Mouse (Mus musculus) v-Abl transformed pro-B cells (cell line): ENCODE data around the gene Sh3bp4.

Experiments
- in situ Hi-C, 2 experiments: fragments of 400-800 bp; cut with MboI; formaldehyde crosslinking; loops; one replicate each; pipeline ENCODE4 v1.15.1; 2025; ENCODE audit not compliant: unreplicated experiment in 2 of 2

Sh3bp4 gene

DNA sequence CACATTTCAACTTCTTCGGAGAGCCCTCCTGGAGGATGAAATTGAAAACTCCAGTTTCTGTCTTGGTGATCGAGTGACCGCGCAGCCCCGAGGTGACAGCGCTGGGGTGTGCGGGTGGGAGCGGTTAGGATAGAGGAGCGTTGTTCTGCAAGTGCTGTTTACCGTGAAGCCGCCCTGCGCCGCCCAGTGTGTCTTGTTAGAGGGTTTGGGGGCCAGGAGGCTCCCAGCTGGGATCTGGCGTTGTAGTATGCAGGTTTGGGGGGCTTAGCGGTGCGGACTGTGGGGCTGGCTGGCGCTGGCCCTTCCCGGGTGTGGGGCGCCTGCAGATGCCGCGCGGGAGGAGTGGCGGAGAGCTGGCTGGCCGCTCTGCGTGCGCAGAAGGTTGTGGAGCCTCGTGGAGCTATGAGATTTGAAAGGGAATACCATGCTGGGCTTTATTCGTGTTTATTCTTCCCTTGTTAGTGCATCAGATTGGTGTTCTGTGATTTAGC is 701 bp downstream of the Sh3bp4 start:
- in situ Hi-C loops = no loop called here

DNA sequence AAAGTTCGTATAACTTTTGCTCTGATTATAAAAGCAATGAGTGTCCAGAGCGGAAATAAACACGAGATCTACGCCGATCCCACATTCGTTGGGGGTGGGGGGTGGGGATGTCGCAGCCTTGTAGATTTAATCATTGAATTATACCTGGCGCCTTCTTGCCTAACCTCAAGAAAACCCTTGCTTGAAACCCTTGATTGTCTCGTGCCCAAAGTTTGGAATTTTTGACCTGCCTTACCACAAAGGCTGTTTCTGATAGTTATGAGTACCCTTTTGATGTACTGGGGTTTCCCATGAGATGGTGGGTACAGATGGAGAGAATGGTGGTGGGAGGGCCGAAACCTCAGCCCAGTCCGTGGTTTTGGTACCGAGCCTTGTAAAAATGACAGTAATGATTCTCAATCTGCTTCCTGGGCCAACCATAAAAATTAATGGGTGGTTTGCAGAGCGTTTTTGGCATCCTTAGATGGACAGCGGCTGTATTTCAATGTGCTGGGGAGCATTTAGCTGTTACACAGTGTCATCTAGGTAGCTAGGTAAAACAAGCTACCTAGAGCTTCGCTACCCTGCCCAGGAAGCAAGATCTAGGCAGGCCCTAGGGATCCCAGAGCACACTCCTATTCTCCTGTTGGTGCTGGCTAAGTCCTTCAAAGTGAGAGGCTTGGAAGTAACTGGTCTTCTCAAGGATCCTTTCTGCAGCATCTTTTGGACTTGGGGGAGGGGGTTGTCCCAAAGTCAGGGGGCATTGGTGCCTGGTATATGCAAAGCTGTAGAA is 1.3 kb downstream of the Sh3bp4 start:
- in situ Hi-C loops = no loop called here

DNA sequence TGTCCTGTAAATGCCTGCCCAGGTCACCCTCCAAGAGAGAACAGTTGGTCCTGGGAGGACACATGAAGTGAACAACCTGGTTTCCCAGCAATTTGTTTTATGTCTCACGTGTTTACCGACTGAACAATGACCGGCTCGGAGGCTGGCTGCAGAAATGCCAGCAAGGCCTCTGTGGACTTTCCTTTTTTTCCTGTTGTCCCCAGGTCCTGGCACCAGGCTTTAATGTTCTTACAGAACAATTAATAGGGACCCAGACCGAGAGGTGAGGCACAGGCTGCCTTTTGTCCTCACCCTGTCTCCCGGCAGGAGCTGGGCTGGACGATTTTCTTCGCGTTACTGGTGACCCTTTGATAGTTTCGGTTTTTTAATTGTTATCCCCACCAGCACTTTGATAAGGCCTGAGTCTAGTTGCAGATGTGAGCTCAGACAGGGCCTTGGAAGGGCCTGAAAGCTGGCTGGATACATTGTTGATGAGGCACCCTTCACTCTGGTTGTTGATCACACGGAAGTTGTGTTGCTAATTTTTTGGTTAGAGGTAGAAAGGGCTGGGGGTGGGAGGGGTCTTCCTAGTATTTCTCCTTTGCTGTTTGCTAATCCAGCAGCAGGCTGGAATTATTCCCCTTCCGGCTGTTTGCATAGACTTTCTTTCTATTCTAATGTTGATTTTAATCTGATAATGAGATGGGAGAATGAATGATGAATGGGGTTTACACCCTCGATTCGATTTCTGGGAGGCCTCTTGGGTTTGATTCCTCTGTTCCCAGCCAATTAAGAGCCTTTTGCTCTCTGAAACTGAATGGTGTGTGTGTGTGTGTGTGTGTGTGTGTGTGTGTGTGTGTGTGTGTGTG is 2.2 kb downstream of the Sh3bp4 start:
- in situ Hi-C loops = no loop called here

DNA sequence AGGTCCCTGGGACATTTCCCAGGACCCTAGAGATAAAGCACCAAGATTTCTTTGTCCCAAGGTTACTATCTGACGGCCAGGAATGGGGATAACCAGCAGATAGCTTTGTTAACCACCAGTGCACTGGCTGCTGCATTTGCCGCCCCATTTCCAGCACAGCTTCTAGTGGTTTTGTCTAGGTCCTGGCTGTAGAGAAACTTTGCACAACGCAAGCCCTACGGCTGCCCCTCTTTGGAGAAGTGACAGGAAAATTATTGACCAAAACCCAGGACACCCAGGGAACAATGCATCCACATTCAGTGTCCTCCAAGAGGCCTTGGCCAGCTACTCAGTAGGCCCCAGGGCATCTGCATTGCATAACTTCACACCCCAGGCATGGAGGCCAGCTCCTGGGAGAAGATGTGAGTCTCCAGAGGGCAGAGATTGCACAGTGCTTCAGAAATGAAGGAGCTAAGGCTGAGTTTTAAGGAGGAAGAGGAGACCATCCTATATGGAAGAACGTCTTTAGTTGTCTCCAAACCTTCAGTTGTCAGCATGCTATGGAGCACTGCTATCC is 3.2 kb downstream of the Sh3bp4 start:
- in situ Hi-C loops = no loop called here

DNA sequence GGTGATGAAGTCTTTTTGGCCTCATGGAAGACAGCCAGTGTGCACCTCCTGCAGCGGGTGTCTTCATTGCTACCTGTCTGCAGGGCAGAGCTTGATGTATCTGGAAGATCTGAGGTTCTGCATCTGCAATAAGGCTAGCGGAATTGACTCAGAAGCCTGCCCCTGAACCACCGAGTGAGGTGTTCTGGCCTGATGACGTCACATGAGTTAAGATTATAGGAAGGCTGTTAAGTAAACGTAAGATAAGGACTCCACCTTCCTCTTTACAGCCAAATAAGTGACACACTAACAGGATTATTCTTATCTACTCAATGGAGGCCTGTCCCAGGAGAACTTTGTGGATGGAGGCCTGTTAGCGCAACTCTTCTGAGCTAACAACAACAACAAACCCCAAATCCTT is 4.5 kb downstream of the Sh3bp4 start:
- in situ Hi-C loops = no loop called here

DNA sequence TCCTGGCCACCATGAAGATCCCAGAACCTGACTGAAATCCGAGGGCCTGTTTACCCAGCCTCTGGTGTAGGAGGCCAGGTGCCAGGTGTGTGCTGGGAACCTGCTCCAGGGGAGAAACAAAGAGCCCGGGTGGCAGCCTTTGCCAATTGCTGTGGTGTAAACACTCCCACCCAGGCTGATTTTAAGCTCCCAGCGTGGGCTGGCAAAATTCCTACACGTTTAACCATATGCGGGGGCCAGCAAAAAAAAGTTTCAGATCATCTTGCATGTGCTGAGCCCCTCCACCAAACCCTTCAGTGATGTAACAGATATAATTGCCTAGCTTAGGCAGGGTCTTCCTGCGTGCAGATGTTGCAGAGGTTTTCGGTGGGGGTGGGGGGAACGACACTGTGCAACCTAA is 4.9 kb downstream of the Sh3bp4 start:
- in situ Hi-C loops = no loop called here

DNA sequence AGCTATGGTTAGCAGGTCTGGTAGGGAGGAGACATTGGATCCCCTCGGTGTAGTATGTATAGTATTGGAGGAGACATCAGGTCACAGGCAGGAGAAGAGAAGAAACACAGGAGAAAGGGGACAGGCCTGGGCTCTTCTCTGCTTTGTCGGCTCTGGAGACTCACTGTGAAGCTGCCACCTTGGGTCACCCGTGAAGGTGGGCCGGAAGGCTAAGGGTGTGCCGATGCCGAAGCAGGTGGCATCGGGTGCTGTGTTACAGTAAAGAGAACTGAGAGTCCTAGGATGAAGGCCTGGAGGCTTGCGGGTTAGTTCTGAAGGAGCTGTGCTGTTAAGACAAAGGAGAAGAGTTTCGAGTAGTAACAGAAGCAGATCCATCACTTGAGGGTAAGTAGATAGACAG is 6.6 kb downstream of the Sh3bp4 start:
- in situ Hi-C loops = no loop called here

DNA sequence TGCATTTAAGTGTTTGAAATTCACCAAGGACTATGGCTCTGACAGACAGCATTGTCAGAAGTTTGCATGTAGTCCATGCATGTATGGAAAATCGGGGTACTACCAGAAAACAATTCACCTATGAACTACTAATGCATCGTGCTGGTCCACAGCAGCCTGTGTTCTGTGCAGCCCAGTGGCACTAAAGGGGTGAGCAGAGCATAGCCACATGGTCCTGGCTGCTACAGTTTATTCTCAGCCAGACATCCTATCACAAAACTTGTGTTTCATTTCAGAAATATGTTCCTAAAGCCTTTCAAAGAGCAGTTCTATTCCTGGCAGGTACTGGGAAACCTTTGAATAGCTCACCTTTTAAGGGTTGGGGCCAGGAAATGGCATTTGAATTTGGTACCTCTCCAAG is 8.0 kb downstream of the Sh3bp4 start:
- in situ Hi-C loops = no loop called here

DNA sequence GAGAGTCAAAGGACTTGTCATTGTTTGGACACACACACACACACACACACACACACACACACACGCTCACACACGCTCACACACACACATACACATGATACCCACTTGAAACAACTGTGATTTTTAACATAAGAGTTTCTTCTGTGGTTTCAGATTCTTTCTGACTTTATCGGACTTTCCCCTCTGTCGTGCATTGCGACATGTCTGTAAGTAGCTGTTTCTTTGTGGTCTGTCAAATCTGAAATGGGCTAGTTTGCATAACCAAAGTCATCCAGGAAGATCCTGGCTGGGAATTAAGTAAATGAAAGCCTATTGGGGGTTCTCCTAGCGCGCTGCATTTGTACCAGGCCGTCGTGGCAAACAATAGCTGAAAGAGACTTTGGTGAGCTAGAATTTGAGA is 8.5 kb downstream of the Sh3bp4 start:
- in situ Hi-C loops = no loop called here

DNA sequence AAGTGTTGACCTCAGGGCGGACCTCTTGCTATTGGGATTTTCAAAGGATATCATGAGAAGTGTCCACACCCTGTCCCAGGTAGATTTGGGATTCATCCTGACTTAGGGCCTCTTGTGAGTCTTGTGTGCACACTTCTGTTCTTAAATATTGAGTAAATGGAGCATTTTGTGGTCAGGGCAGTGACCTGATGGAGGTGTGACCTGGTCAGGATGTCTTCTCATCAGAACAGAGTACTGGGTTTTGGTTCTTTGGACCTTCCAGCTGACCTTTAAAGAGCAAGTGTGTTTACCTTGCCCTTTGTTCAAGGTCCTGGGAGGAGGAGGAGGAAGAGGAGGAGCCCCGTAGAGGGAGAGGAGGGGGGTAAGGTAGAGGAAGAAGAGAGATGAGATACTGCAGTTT is 9.0 kb downstream of the Sh3bp4 start:
- in situ Hi-C loops = no loop called here

DNA sequence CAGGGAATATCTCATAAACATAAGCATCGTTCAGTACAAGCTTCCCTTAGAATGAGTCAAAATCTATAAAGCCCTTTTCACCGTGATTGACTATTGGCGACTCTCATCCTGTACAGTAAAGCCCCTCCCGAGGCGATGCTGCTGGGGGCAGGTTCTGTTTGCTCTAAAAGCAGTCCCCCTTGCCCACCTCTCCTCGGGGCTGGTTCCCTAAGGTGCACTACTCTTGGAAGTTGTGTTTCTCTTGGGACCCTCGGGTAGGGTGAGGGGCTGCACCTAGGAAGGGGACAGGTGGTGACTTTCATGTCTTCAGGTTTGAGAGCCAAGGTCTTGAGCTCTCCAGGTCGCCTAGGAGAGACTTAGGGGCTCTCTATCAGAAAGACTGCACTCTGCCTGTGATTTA is 10.2 kb downstream of the Sh3bp4 start:
- in situ Hi-C loops = no loop called here

DNA sequence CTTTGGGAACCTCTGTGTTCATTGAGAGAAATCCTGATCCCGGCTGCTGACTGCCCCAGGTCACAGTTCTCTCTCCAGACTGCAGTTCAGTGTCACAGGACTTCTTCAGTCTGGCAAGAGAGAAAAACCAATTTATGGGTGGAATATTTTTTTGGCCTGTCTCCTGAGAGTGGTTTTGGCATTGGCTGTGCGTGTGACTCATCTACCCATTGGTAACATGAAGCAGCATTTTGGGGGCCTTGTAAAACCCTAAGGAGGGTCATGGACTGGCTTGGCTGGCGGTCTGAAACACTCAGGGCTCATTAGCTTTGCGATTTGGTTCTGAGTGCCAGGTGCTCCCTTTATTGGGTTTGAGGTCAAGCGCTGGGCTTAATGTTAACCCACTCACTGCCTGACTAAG is 10.6 kb downstream of the Sh3bp4 start:
- in situ Hi-C loops = no loop called here

DNA sequence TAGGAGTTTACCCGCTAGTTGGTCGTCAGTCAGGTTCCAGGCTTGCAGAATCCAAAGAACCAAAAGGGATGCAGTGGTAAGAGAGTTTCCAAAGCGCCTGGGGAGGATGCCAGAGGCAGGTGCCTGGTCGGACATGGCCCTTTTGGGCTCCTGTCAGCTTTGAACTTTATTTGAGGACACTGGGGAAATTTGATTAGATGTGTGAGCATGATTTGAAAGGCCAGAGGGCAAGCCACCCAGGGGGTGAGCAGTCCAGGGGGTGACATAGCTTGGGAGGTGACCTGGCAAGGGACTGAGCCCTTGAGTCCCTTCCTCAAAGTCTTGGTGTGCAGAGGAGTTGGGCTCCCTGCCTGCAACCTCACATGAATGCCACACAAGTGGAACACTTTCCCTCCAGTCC is 11.2 kb downstream of the Sh3bp4 start:
- in situ Hi-C loops = no loop called here

DNA sequence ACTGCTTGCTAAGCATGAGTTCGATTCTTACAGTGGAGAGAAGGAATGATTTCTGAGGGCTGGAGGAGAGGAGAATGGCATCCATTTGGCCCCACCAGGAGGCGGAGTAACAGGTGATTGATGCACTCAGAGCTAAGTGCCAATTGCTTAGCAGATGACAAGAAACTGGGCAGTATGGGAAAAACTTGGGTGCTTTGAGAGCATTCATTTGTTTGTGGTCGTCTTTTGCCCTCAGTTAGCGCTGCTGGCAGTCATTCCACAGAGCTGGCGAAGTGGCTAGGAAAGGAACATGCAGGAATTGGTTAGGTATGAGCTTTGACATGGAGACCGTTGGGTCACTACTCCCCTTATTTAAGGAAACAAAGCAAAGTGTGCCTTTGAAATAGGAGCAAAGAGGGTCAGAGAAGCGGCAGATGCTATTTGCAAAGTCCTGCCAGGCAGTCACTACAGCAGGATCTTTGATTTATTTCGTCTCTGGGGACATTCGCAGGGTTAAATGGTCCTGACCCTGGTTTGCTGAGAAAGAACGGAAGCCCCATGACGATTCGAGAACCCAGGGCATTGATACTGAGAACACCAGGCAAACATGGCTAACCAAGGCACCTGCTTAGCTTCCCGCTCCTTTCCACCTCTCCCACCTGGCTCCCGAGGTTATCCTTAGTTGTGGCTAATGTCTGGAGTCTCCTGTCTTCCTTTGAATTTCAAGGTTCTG is 12.1 kb downstream of the Sh3bp4 start:
- in situ Hi-C loops = no loop called here

DNA sequence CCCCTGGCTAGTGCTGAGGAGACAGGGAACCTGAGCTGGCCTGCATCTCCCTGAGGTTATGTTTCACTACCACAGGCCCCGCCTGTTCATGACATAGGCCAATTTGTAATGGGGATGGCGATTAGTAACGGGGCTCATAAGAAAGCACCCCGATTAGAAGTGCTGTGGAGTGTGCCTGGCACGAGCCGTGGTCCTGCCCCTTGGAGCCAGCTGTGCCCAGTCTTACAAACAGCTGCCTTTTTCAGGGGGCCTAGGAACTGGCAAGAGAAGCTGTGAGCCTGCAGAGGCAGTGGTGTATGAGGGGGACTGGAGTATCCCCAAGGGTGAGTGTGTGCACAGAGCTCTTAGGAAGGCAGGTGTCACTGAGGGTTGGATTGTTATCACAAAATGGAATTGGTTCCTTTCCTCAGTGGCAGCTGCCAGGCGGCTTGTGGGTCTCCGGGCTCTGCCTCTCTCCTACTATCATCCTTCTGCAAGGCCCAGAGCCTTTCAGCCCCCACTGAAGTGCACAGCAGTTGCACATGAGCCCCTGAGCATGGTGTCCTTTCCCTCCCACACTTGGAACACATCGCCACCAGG is 16.4 kb downstream of the Sh3bp4 start:
- in situ Hi-C loops = no loop called here

DNA sequence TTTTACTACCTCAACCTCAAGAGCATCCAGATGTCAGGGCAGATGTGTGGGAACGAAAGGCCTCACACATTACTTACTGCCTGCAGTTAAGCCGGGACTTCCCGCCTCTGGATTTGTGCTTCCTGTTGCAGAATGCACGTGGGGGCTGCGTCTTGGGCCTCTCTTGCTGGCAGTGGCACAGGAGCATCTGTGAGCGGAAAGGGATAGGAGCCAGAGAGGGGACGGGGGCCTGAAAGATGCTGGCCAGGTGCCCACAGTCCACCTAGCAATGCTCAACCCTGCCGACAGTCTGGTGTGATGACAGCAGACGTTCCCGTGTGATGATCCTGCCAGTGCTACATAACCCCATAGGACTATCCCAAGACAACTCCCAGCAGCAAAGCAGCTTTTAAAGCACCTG is 17.9 kb downstream of the Sh3bp4 start:
- in situ Hi-C loops = no loop called here

DNA sequence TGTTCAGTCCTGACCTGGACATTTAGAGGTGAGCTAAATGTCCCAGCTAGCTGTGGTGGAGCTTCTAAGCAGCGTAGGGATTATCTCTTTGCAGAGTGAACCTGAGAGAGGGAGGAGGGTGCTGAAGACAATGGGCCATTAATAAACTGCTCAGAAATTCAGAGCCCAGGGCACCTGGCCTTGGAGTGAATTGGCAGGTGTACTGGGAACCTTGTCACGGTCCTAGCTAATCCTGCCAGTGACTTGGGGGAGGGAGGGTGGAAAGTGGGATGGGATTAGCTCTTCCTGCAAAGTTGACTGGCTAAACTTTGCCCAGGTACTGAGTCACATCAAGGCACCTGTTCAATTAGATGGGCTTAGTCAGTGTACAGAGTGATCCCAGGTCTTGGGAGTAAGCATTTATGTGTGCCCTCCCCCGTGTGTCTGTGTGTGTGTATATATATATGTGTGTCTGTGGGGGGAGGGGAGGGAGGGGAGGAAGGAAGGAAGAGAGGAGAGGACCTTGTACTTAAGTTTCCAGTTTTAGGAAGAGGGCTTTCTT is 18.6 kb downstream of the Sh3bp4 start:
- in situ Hi-C loops = no loop called here

DNA sequence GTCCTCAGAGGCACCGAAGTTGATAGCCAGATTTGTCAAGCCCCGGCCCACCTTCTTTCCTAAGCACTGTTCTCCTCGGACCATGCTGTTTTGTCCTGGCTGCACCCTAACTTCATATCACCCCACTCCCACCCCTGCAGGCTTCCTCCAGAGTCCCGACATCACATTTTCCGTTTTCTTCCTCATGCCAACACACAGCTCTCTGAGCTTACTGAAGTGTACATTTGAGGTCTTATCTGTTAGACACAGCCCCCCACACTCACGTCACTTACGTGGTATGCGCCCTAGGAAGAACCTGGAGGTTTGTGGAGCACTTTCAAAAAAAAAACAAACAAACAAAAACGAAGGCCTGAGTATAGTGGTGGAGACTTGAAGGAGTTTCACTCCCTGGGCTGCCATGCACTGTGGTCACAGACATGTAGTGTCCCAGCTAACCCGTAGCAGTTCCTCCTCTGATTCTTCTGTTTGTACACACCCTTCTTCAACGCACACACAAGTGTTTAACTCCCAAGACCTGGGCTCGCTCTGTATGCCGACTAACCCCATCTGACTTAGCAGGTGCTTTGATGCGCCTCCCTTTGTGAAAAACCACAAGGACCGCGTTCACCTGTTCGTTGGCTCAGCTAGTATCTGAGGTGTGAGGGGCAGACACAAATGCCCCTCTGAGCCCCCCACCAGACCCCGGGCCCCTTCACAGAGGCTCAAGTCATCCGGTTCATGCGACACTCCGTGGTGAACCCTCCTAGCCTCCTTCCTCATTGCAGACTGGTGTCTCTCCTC is 19.8 kb downstream of the Sh3bp4 start:
- in situ Hi-C loops = no loop called here

DNA sequence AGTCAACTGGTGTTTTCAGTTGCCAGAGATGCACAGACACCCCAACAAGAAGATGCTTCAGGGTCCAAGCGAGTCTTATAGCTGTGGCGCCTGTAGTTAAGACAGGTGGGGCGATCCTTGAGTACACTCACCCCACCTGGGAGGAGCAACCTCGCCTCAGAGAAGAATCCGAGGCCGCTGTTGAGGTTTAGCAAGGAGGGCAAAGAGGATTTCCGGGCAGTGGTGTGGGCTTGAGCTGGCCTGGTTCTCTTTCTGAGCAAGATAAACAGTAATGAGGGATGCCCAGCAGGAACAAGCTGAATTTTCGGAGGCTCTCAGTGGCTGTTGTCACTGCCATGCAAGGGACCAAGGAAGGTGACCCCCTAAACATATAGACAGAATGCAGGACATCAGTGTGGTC is 20.5 kb downstream of the Sh3bp4 start:
- in situ Hi-C loops = no loop called here

DNA sequence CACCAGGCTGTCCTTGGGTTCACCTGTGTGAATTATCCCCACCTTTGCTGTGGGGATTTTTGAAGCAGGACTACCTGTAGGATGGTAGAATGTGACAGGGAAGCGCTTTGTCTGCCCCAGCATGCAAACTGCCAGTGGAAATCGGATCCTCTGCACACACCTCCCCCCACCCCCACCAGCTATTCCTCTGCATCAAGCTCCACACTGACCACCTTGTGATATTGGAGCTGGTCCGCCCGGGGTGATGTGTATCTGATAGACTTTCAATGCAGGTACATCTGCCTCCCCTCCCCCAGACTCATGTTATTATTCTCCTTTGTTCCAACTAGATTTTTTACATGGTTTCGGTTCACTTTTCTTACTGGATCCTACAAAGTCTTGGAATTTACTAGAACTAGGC is 21.8 kb downstream of the Sh3bp4 start:
- in situ Hi-C loops = no loop called here
